Mouse (Mus musculus) C3H10T1/2 (cell line): ENCODE results near the gene Zmynd11. TPM values are rescaled to one million over a fixed set of nuclear protein-coding genes. Genes with fewer than 3 reads are reported as not detected.

ENCODE experiments used
- polyA plus RNA-seq, 2 experiments: library from polyadenylated mRNA; unstranded; fragments of >200 nt; fragmentation: generic; extraction: Trizol; gene quantifications; one replicate each; pipeline ENCODE4 v1.2.1; 2012; ENCODE audit warnings: missing spikeins in 2 of 2

Gene Zmynd11
- 10 to 100 TPM in 1 of 2 experiments, 1 to 10 TPM in 1; 3.3 to 34.5 TPM for polyA plus RNA-seq

GRCm38 (mm10) chr13:9764646-9765536 lies at the start of gene Zmynd11:
TSS of gene Zmynd11 (minus strand) at chr13:9765330.

